Mouse (Mus musculus) heart, postnatal 0 days (tissue): ENCODE data around the gene Rcc1l. TPM values are rescaled to one million over a fixed set of nuclear protein-coding genes. Genes with fewer than 3 reads are reported as not detected.

Source experiments
- ATAC-seq: fragments of 200-750 bp; cut with Nextera tagmentation; 2 replicates; pipeline ENCODE4 v1.8.0; 2017; ENCODE audit warnings: low read depth, moderate number of reproducible peaks, moderate library complexity; ENCODE audit not compliant: insufficient read depth
- DNase-seq: peaks from one replicate; pipeline ENCODE4 v3.0.0-alpha.2; 2016; ENCODE audit warnings: low spot score
- H3K27ac ChIP-seq: fragments of 300-500 bp; sonication (generic); 2 replicates; pipeline ENCODE4 v1.5.1; 2014; ENCODE audit warnings: low read depth, mild to moderate bottlenecking
- H3K27me3 ChIP-seq: fragments of 300-500 bp; sonication (generic); 2 replicates; pipeline ENCODE4 v1.6.1; 2014; ENCODE audit warnings: low read length, mixed read lengths; ENCODE audit not compliant: control insufficient read depth, insufficient read depth
- H3K36me3 ChIP-seq: fragments of 300-500 bp; sonication (generic); replicated peaks from 2 replicates; pipeline ENCODE4 v1.6.1; 2014; ENCODE audit warnings: low read length, mixed read lengths; ENCODE audit not compliant: control insufficient read depth, insufficient read depth
- H3K4me1 ChIP-seq: fragments of 300-500 bp; sonication (generic); 2 replicates; pipeline ENCODE4 v1.6.1; 2014; ENCODE audit warnings: antibody characterized with exemption; ENCODE audit not compliant: control insufficient read depth, insufficient read depth
- H3K4me2 ChIP-seq: fragments of 300-500 bp; sonication (generic); 2 replicates; pipeline ENCODE4 v1.6.1; 2014; ENCODE audit warnings: low read depth, mild to moderate bottlenecking, low read length, moderate library complexity
- H3K4me3 ChIP-seq: fragments of 300-500 bp; sonication (generic); 2 replicates; pipeline ENCODE4 v1.5.1; 2014; ENCODE audit warnings: low read depth, low read length
- H3K9ac ChIP-seq: fragments of 300-500 bp; sonication (generic); replicated peaks from 2 replicates; pipeline ENCODE4 v1.6.1; 2014; ENCODE audit warnings: low read depth, low read length, mixed read lengths
- H3K9me3 ChIP-seq: fragments of 300-500 bp; sonication (generic); replicated peaks from 2 replicates; pipeline ENCODE4 v1.6.1; 2016; ENCODE audit warnings: low read length; ENCODE audit not compliant: control insufficient read depth
- CTCF ChIP-seq: IDR thresholded peaks from 2 replicates; pipeline ENCODE4 v1.5.1; 2016; ENCODE audit warnings: antibody characterized with exemption, control low read depth, low read depth
- EP300 ChIP-seq: IDR thresholded peaks from 2 replicates; pipeline ENCODE4 v1.6.1; 2016; ENCODE audit warnings: antibody characterized with exemption, low read depth
- WGBS: fragments of 180-500 bp; shearing (Covaris S2); extraction: QIAGEN DNeasy Blood & Tissue Kit; methylation state at CpG from one replicate; pipeline ENCODE4 v1.1.7; 2014; 5-methylcytosine and 5-hydroxymethylcytosine counted together
- polyA plus RNA-seq: library from polyadenylated mRNA; unstranded; fragments of >200 nt; fragmentation: Nextera tagmentation; extraction: Ambion mirVana; gene quantifications from 2 replicates; pipeline ENCODE4 v1.2.1, GENCODE M21; 2015
- total RNA-seq: library from RNA; depleted of rRNA; stranded (reverse); fragments of >200 nt; gene quantifications from 2 replicates; pipeline ENCODE4 v1.2.3, GENCODE M21; 2014; ENCODE audit warnings: low replicate concordance

Gene Rcc1l
- total and polyA plus RNA-seq, 2 experiments from 2014 or later, result 19.7 to 22.1 TPM

- 77% methylated on average over 4 of the region's 4 CpGs for WGBS
Measured at GRCm38 (mm10) chr5:134148153-134148552, 28.4 kb downstream of the Rcc1l start.

GRCm38 (mm10) chr5:134147194-134147753, 29.3 kb downstream of the Rcc1l start:
- WGBS, result 47% methylated on average over 10 of the region's 10 CpGs
- H3K27me3 ChIP-seq, result no peaks in the 10 kb centered on the region
- no peak overlapping the region for H3K4me3 ChIP-seq
- H3K36me3 ChIP-seq, result peaks cover 29% of the 10 kb centered on the region
- no peak for ATAC-seq
- no peak for TF ChIP-seq CTCF
- TF ChIP-seq EP300, result no peak
- no peak for DNase-seq
- no peak overlapping the region for H3K4me2 ChIP-seq
- no peaks in the 10 kb centered on the region; the same call in 1 of the 2 replicates for H3K9me3 ChIP-seq
- peaks cover 4% of the 10 kb centered on the region; the same call in 1 of the 2 replicates for H3K4me1 ChIP-seq
- H3K27ac ChIP-seq, result 0 out of 2 replicates have a peak overlapping the region, but pooled peaks have one; percentile 6
- H3K9ac ChIP-seq, result no peak overlapping the region

More at GRCm38 (mm10) chr5:134148153-134148552, 28.4 kb downstream of the Rcc1l start:
- DNase-seq (no peak), ATAC-seq (no peak)
- no peak overlapping the region for H3K4me2 ChIP-seq
- no peak overlapping the region; the same call in 1 of the 2 replicates for H3K9ac ChIP-seq
- no peak overlapping the region for H3K4me3 ChIP-seq
- peaks cover 31% of the 10 kb centered on the region for H3K36me3 ChIP-seq
- no peaks in the 10 kb centered on the region for H3K27me3 ChIP-seq
- no peaks in the 10 kb centered on the region; the same call in 1 of the 2 replicates for H3K9me3 ChIP-seq
- H3K4me1 ChIP-seq, result peaks cover 4% of the 10 kb centered on the region; the same call in 1 of the 2 replicates
- TF ChIP-seq EP300 (no peak), CTCF (no peak)
- H3K27ac ChIP-seq, result peak overlapping the region; percentile 25; the same call in 1 of the 2 replicates

GRCm38 (mm10) chr5:134144986-134145385, 31.6 kb downstream of the Rcc1l start:
- ATAC-seq, result no peak
- 96% methylated on average over 8 of the region's 8 CpGs for WGBS
- TF ChIP-seq EP300 (no peak), CTCF (no peak)
- Histone ChIP-seq H3K27ac (no peak overlapping the region), H3K9me3 (no peaks in the 10 kb centered on the region; the same call in 1 of the 2 replicates), H3K36me3 (peaks cover 17% of the 10 kb centered on the region; the same call in 1 of the 2 replicates), H3K4me1 (peaks cover 4% of the 10 kb centered on the region; the same call in 1 of the 2 replicates), H3K9ac (no peak overlapping the region), H3K27me3 (no peaks in the 10 kb centered on the region), H3K4me2 (no peak overlapping the region), H3K4me3 (no peak overlapping the region)
- DNase-seq, result no peak

GRCm38 (mm10) chr5:134142381-134142780, 34.2 kb downstream of the Rcc1l start:
- no peak overlapping the region for H3K4me2 ChIP-seq
- no peak for ATAC-seq
- H3K4me3 ChIP-seq, result no peak overlapping the region
- H3K27me3 ChIP-seq, result no peaks in the 10 kb centered on the region
- H3K36me3 ChIP-seq, result peaks cover 7% of the 10 kb centered on the region; the same call in 1 of the 2 replicates
- no peaks in the 10 kb centered on the region; the same call in 1 of the 2 replicates for H3K9me3 ChIP-seq
- H3K4me1 ChIP-seq, result peaks cover 2% of the 10 kb centered on the region; the same call in 1 of the 2 replicates
- no peak for DNase-seq
- H3K9ac ChIP-seq, result no peak overlapping the region
- no peak for TF ChIP-seq EP300
- no peak for TF ChIP-seq CTCF
- H3K27ac ChIP-seq, result no peak overlapping the region
- 71% methylated on average over 11 of the region's 11 CpGs for WGBS

- WGBS, result 58% methylated on average over 7 of the region's 7 CpGs
- H3K27me3 ChIP-seq, result no peaks in the 10 kb centered on the region
- H3K9ac ChIP-seq, result no peak overlapping the region
- H3K27ac ChIP-seq, result no peak overlapping the region
- no peak for DNase-seq
- H3K4me3 ChIP-seq, result no peak overlapping the region
- H3K36me3 ChIP-seq, result peaks cover 19% of the 10 kb centered on the region
- no peak for ATAC-seq
- no peaks in the 10 kb centered on the region; the same call in 1 of the 2 replicates for H3K9me3 ChIP-seq
- TF ChIP-seq EP300 (no peak), CTCF (no peak)
- no peaks in the 10 kb centered on the region for H3K4me1 ChIP-seq
- H3K4me2 ChIP-seq, result no peak overlapping the region
Measured at GRCm38 (mm10) chr5:134141236-134141635, 35.3 kb downstream of the Rcc1l start.
